Mouse (Mus musculus) liver, embryonic 15.5 days (tissue): Measurements from ENCODE around the gene Me1. TPM values are rescaled to one million over a fixed set of nuclear protein-coding genes. Genes with fewer than 3 reads are reported as not detected.

Experiments used
- ATAC-seq: fragments of 200-750 bp; cut with Nextera tagmentation; 2 replicates; pipeline ENCODE4 v1.8.0; 2017; ENCODE audit warnings: moderate number of reproducible peaks, mild to moderate bottlenecking, moderate library complexity; ENCODE audit not compliant: insufficient read depth
- H3K27ac ChIP-seq: fragments of 300-500 bp; sonication (generic); replicated peaks from 2 replicates; pipeline ENCODE4 v1.5.1; 2015; ENCODE audit warnings: mild to moderate bottlenecking, inconsistent platforms
- H3K27me3 ChIP-seq: fragments of 300-500 bp; sonication (generic); 2 replicates; pipeline ENCODE4 v1.6.1; 2015; ENCODE audit warnings: mild to moderate bottlenecking, inconsistent platforms
- H3K36me3 ChIP-seq: fragments of 300-500 bp; sonication (generic); replicated peaks from 2 replicates; pipeline ENCODE4 v1.6.1; 2015; ENCODE audit warnings: moderate library complexity, mild to moderate bottlenecking, inconsistent platforms
- H3K4me1 ChIP-seq: fragments of 300-500 bp; sonication (generic); replicated peaks from 2 replicates; pipeline ENCODE4 v1.6.1; 2015; ENCODE audit warnings: inconsistent platforms
- H3K4me2 ChIP-seq: fragments of 300-500 bp; sonication (generic); 2 replicates; pipeline ENCODE4 v1.6.1; 2015; ENCODE audit warnings: moderate library complexity, mild to moderate bottlenecking, inconsistent platforms
- H3K4me3 ChIP-seq: fragments of 300-500 bp; sonication (generic); replicated peaks from 2 replicates; pipeline ENCODE4 v1.5.1; 2015; ENCODE audit warnings: mild to moderate bottlenecking, inconsistent platforms
- H3K9ac ChIP-seq: fragments of 300-500 bp; sonication (generic); 2 replicates; pipeline ENCODE4 v1.6.1; 2015; ENCODE audit warnings: moderate library complexity, mild to moderate bottlenecking, inconsistent platforms
- H3K9me3 ChIP-seq: fragments of 300-500 bp; sonication (generic); replicated peaks from 2 replicates; pipeline ENCODE4 v1.6.1; 2016; ENCODE audit warnings: inconsistent platforms
- WGBS: fragments of 180-500 bp; shearing (Covaris S2); methylation state at CpG from one replicate; pipeline ENCODE4 v1.1.7; 2015; ENCODE audit warnings: mixed read lengths; ENCODE audit not compliant: insufficient replicate concordance; 5-methylcytosine and 5-hydroxymethylcytosine counted together
- polyA plus RNA-seq: library from polyadenylated mRNA; unstranded; fragments of >200 nt; fragmentation: Nextera tagmentation; extraction: Ambion mirVana; gene quantifications from 2 replicates; pipeline ENCODE4 v1.2.1, GENCODE M21; 2015

Me1 gene
- polyA plus RNA-seq, 1 experiment from 2014 or later = 4.7 TPM

DNA sequence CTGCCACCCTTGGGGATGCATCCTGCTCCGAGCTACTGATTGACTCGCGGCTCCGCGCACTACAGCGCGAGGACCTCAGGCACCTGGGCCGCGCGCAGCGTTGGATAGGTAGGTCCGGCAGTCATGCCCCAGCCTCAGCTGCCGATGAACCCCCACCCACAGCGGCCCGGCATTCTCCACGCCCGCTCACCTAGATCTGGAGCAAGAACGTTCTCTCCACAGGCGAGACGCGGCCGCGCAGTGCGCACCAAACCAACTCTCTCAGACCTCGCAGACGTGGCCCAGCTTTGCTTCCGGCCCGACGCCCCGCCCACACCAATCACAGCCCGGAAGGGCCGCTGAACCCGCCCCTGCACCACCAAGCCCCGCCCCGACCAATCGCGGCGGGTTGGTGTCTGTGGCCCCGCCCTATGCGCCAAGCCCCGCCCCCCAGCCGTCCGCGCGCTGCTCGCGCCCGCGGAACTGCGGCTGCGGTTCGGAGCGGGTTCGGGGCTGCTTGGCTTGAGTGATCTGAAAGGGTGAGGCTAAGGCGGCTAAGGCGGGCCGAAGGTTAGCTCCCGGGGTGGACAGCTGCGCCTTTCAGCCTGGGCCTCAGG, 124.1 kb downstream of the Me1 start, which contains the start of the genes Pgm3 and Rwdd2a:
Gene Pgm3 (minus strand): TSS at position 303 of the 596 bp plus-strand sequence.
Gene Rwdd2a (plus strand): TSS at position 452 of the 596 bp plus-strand sequence.
- Histone ChIP-seq H3K4me3 (peak within 1 kb of the TSS; percentile 78), H3K27ac (peak within 1 kb of the TSS; percentile 74; the same call in 1 of the 2 replicates), H3K4me2 (peak within 1 kb of the TSS; percentile 99), H3K27me3 (no peaks in the 10 kb centered on the region), H3K36me3 (peaks cover 5% of the 10 kb centered on the region; the same call in 1 of the 2 replicates), H3K9me3 (no peaks in the 10 kb centered on the region), H3K4me1 (peaks cover 33% of the 10 kb centered on the region), H3K9ac (peak within 1 kb of the TSS; percentile 69)
- WGBS = under 1% methylated on average over 58 of the region's 59 CpGs
- ATAC-seq = peak; percentile 94

DNA sequence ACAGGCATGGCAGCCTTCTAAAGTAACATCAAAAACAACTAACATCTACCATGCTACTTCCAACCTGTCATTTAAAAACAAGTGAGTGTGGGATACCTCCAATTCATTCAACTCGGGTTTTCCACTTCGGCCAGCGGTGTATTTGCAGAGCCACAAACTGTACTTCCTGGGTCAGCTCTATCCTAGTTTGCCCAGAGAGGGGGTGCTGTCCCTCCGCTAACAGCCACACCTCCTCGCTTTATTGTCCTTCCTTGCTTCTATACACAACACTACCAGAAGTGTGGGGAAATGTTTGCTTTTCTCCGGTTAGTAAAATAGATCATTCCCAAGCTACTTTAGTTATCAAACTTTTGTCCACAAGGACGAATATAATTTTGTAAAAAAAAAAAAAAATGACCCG, 124.8 kb downstream of the Me1 start:
- no peaks in the 10 kb centered on the region for H3K9me3 ChIP-seq
- H3K36me3 ChIP-seq = peaks cover 8% of the 10 kb centered on the region; the same call in 1 of the 2 replicates
- H3K4me1 ChIP-seq = peaks cover 33% of the 10 kb centered on the region
- no peak overlapping the region for H3K9ac ChIP-seq
- ATAC-seq = no peak
- peak overlapping the region; percentile 99 for H3K4me2 ChIP-seq
- 0 out of 2 replicates have a peak overlapping the region, but pooled peaks have one; percentile 74 for H3K27ac ChIP-seq
- H3K27me3 ChIP-seq = no peaks in the 10 kb centered on the region
- peak overlapping the region; percentile 78 for H3K4me3 ChIP-seq
- 17% methylated on average over 8 of the region's 8 CpGs for WGBS

DNA sequence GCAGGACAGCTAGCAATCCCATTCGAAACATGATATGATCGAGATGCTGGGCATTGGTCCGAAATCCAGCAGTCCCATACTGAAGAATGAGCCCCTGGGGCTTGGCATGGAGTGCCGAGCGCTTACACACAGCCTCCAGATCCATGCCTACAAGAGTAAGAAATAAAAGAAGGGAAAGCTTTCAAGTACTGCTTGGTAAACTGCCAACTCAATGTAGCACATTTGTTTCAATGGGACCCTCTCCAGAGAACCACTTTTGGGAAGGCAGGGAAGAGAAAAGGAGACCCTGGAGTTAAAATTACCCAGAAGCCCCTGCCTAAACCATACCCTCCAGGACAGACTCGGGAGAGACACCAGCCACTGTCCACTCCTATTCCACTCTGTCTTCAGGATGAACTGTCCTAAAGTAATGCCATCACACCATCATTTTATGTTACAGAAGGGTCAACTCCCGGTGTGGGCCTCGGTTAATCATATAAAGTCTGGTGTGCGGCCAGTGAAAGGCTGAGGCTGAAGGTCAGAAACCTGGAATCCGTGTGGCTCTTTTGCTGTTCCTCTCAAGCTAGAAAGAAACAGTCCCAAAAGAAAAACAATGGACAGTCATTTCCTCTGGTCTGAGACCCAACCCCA, 125.4 kb downstream of the Me1 start:
- WGBS = 70% methylated on average over 10 of the region's 10 CpGs
- 0 out of 2 replicates have a peak overlapping the region, but pooled peaks have one; percentile 7 for H3K27ac ChIP-seq
- no peak overlapping the region for H3K9ac ChIP-seq

DNA sequence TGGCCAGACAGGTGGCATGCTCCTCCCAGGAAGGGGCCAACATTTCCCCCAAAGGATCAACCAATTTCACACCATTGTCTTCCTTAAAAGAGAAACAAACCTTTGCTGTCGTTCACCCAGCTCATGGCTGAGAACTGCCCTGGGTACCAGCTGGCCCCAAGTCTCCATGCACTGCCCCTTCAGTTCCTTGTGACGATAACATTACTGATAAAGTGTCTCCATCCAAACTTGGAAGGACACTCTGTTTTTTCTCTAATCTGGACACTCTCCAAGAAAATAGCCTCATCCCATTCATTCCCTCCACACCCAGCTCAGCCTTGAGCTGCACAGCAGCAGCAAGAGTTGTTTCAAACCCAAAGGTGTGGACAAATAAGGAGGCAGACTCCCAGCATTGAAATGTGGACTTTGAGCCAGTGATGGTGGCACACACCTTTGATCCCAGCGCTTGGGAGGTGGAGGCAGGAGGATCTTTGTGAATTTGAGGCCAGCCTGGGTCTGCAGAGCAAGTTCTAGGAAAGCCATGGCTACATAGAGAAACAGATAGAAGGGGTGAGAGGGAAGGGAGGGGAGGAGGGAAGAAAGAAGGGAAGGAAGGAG, 126.3 kb downstream of the Me1 start:
- Histone ChIP-seq H3K4me1 (peaks cover 33% of the 10 kb centered on the region), H3K4me3 (no peak overlapping the region), H3K9me3 (no peaks in the 10 kb centered on the region), H3K4me2 (no peak overlapping the region), H3K27me3 (no peaks in the 10 kb centered on the region), H3K36me3 (peaks cover 21% of the 10 kb centered on the region; the same call in 1 of the 2 replicates), H3K27ac (no peak overlapping the region), H3K9ac (no peak overlapping the region)
- WGBS = 61% methylated on average over 3 of the region's 3 CpGs
- no peak for ATAC-seq

More for the DNA sequence above, 125.4 kb downstream of the Me1 start:
- Histone ChIP-seq H3K4me2 (peak overlapping the region; percentile 99), H3K27me3 (no peaks in the 10 kb centered on the region), H3K4me3 (peak overlapping the region; percentile 78), H3K9me3 (no peaks in the 10 kb centered on the region), H3K4me1 (peaks cover 33% of the 10 kb centered on the region), H3K36me3 (peaks cover 12% of the 10 kb centered on the region; the same call in 1 of the 2 replicates)
- ATAC-seq = no peak

DNA sequence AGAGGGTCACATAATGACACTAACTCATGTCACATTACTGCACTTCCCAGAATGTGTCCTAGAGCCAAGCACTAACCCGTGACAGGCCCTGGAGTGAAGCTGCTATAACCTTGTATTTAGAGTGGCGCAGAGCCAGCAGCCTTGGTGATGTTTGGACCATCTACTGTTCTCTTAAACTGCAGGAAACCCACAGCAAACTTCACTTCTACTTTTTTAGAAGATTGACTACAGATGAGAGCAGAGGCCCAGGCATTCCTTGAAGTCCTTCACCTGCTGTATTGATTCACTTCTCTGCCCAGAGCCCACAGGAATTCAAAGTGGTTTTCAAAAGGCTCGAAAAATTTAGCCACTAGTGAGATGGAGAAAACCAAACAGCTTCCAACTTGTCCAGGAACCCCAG, 135.2 kb downstream of the Me1 start:
- Histone ChIP-seq H3K4me2 (no peak overlapping the region), H3K27me3 (no peaks in the 10 kb centered on the region), H3K9ac (no peak overlapping the region), H3K9me3 (no peaks in the 10 kb centered on the region), H3K36me3 (peaks cover 45% of the 10 kb centered on the region), H3K4me3 (no peak overlapping the region), H3K4me1 (no peaks in the 10 kb centered on the region), H3K27ac (no peak overlapping the region)
- ATAC-seq = no peak
- 63% methylated on average over 3 of the region's 3 CpGs for WGBS

DNA sequence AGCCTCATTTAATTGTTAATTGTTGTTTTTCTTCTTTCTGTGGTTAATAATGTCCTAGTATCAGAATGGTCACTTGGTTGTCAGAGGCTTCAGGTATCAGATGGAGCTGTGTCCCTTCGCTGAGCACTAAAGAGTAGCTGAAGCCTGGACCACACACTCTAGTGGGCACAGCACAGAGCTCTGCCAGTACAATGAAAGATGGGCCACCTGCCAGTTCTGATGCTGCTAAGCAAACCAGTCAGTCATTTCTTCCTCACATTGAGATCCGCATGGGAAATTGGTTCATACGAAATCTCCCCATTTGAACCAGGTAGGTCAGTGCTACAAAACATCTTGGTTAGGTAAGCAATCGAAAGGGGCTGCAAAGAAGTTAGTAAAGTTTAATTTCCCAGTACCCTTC, 141.1 kb downstream of the Me1 start:
- no peaks in the 10 kb centered on the region for H3K4me1 ChIP-seq
- H3K27ac ChIP-seq = no peak overlapping the region
- H3K9me3 ChIP-seq = no peaks in the 10 kb centered on the region
- H3K9ac ChIP-seq = no peak overlapping the region
- 81% methylated on average over 4 of the region's 4 CpGs for WGBS
- H3K36me3 ChIP-seq = peaks cover 64% of the 10 kb centered on the region
- ATAC-seq = no peak
- no peaks in the 10 kb centered on the region for H3K27me3 ChIP-seq
- no peak overlapping the region for H3K4me3 ChIP-seq
- no peak overlapping the region for H3K4me2 ChIP-seq

DNA sequence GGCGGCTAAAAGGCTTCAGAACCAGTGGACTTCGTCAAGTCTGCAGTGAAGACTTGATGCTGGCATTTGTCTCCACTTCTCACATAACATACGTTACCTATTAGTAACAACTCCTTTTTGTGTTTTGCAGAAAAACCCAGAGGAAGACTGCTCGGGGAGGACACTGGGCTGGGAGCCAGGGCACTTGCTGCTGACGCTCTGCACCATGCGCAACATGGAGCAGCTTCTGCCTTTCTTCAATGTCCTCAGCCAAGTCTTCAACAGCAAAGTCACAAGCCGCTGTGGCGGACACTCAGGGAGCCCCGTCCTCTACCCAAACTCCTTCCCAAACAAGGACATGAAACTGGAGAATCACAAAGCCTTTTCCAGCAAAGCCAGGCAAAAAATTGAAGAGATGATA, 141.9 kb downstream of the Me1 start:
- 77% methylated on average over 9 of the region's 9 CpGs for WGBS
- Histone ChIP-seq H3K9ac (no peak overlapping the region), H3K9me3 (no peaks in the 10 kb centered on the region), H3K4me1 (no peaks in the 10 kb centered on the region), H3K27ac (no peak overlapping the region), H3K4me2 (no peak overlapping the region), H3K27me3 (no peaks in the 10 kb centered on the region), H3K4me3 (no peak overlapping the region), H3K36me3 (peaks cover 59% of the 10 kb centered on the region)
- ATAC-seq = no peak

DNA sequence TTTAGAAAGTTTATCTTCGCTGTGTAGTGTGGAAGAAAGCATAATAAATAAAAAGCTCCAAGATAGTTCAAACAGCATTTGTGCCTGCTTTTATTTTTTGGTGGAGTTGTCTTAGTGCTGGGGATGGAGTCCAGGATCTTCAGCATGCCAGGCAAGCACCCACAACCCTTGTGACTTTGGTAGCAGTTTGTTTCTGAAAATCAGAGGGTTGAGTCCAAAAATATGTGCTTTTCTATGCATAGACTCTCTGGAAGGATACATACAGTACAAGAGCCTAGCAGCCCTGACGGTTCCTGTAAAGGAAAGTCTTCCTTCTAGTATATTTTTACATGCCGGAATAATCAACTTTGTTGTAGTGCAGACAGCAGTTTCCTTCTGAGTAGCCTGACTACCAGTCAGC, 145.0 kb downstream of the Me1 start:
- 74% methylated on average over 3 of the region's 3 CpGs for WGBS
- Histone ChIP-seq H3K36me3 (peaks cover 47% of the 10 kb centered on the region), H3K27me3 (no peaks in the 10 kb centered on the region), H3K4me1 (no peaks in the 10 kb centered on the region), H3K4me2 (no peak overlapping the region), H3K4me3 (no peak overlapping the region), H3K9ac (no peak overlapping the region), H3K9me3 (no peaks in the 10 kb centered on the region), H3K27ac (no peak overlapping the region)
- ATAC-seq = no peak

DNA sequence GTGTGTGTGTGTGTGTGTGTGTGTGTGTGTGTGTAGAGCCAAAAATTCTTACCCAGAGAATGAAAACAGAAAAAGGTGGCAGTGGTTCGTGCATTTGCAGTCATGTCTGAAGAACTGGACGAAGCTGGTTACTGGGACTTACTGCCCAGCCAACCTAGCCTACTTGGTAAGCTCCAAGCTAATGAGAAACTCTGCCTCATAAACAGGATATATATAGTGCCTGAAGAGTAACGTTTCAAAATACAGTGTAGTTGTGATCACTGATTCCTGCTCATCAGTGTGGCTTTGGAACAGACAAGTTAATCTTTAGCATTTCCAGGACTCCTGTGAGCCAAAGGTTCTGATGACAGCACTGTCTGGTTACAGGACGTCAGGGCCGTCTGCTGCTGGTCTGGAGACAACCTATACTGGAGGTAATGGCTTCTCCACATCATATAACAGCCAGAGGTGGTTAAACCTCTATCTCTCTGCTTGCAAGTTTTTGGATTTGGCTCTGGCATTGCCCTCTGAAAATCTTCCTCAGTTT, 146.1 kb downstream of the Me1 start:
- H3K9ac ChIP-seq = no peak overlapping the region
- H3K4me3 ChIP-seq = no peak overlapping the region
- H3K9me3 ChIP-seq = no peaks in the 10 kb centered on the region
- WGBS = 66% methylated on average over 5 of the region's 5 CpGs
- peak; percentile 40; the same call in 1 of the 2 replicates for ATAC-seq
- no peaks in the 10 kb centered on the region for H3K4me1 ChIP-seq
- no peak overlapping the region for H3K27ac ChIP-seq
- H3K36me3 ChIP-seq = peaks cover 45% of the 10 kb centered on the region
- no peaks in the 10 kb centered on the region for H3K27me3 ChIP-seq
- H3K4me2 ChIP-seq = no peak overlapping the region

DNA sequence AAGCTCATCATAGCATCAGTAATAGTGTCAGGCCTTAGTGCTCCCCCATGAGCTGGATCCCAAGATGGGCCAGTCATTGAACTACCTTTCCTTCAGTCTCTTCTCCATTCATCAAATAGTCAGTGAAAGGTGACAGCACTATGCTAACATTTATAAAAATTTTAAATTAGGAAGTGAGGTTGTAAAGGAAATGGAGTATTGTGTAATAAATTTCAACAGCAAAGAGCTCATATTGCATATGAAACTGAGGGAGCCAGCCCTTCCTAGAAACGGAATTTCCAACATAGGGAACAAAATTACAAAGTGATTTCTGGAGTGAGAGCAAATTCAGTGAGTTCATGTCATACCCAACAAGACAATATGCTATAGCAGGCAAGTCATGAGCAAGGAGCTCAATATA, 151.2 kb downstream of the Me1 start:
- no peak for ATAC-seq
- H3K4me1 ChIP-seq = no peaks in the 10 kb centered on the region
- WGBS = 40% methylated on average over 1 of the region's 1 CpGs

DNA sequence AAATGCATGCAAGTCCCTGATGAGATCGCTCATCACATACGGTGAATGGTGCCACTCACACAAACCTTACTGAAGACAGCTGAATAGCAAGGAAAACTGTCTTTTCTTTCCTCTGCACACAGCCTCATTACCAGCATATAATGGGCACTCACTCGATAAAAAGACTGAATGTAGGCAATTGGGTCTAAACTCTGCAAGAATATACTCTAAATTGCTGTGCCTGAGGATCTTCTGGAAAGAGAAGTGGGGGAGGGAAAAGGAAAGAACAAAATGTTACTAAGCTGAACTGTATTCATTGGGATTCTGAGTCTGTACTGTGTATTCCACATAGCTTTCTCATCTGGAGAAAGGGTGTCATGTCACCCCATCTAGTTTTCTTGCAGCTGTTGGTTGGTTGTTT, 152.3 kb downstream of the Me1 start:
- no peak overlapping the region for H3K4me2 ChIP-seq
- H3K27me3 ChIP-seq = no peaks in the 10 kb centered on the region
- H3K9ac ChIP-seq = no peak overlapping the region
- H3K9me3 ChIP-seq = no peaks in the 10 kb centered on the region
- H3K4me3 ChIP-seq = no peak overlapping the region
- H3K36me3 ChIP-seq = peaks cover 26% of the 10 kb centered on the region
- no peaks in the 10 kb centered on the region for H3K4me1 ChIP-seq
- H3K27ac ChIP-seq = no peak overlapping the region
- ATAC-seq = no peak
- 80% methylated on average over 3 of the region's 3 CpGs for WGBS

More for the DNA sequence above, 151.2 kb downstream of the Me1 start:
- H3K36me3 ChIP-seq = peaks cover 31% of the 10 kb centered on the region
- H3K9ac ChIP-seq = no peak overlapping the region
- no peak overlapping the region for H3K27ac ChIP-seq
- H3K9me3 ChIP-seq = no peaks in the 10 kb centered on the region
- H3K27me3 ChIP-seq = no peaks in the 10 kb centered on the region
- no peak overlapping the region for H3K4me2 ChIP-seq
- no peak overlapping the region for H3K4me3 ChIP-seq
